Mouse (Mus musculus) midbrain, postnatal 0 days (tissue): ENCODE results near the gene Gns. TPM values are rescaled to one million over a fixed set of nuclear protein-coding genes. Genes with fewer than 3 reads are reported as not detected.

Experiments used
- ATAC-seq: fragments of 200-750 bp; cut with Nextera tagmentation; 2 replicates; pipeline ENCODE4 v1.8.0; 2017; ENCODE audit warnings: moderate number of reproducible peaks, mild to moderate bottlenecking, moderate TSS enrichment, moderate library complexity; ENCODE audit not compliant: low FRiP score
- DNase-seq: peaks from one replicate; pipeline ENCODE4 v3.0.0-alpha.2; 2015; ENCODE audit warnings: low spot score
- H3K27ac ChIP-seq: fragments of 300-500 bp; sonication (generic); 2 replicates; pipeline ENCODE4 v1.5.1; 2014; ENCODE audit warnings: low read depth, mild to moderate bottlenecking, low read length, mixed read lengths
- H3K27me3 ChIP-seq: fragments of 300-500 bp; sonication (generic); 2 replicates; pipeline ENCODE4 v1.6.1; 2014; ENCODE audit warnings: low read length, control low read depth, mixed read lengths; ENCODE audit not compliant: insufficient read depth
- H3K36me3 ChIP-seq: fragments of 300-500 bp; sonication (generic); 2 replicates; pipeline ENCODE4 v1.6.1; 2014; ENCODE audit warnings: low read length, control low read depth, mixed read lengths; ENCODE audit not compliant: insufficient read depth
- H3K4me1 ChIP-seq: fragments of 300-500 bp; sonication (generic); 2 replicates; pipeline ENCODE4 v1.6.1; 2014; ENCODE audit warnings: mild to moderate bottlenecking, control low read depth, antibody characterized with exemption, low read length, mixed read lengths; ENCODE audit not compliant: insufficient read depth
- H3K4me2 ChIP-seq: fragments of 300-500 bp; sonication (generic); 2 replicates; pipeline ENCODE4 v1.6.1; 2014; ENCODE audit warnings: low read depth, mild to moderate bottlenecking, low read length, mixed read lengths; ENCODE audit not compliant: poor library complexity, severe bottlenecking
- H3K4me3 ChIP-seq: fragments of 300-500 bp; sonication (generic); 2 replicates; pipeline ENCODE4 v1.5.1; 2014; ENCODE audit warnings: low read depth, mild to moderate bottlenecking, low read length, moderate library complexity
- H3K9ac ChIP-seq: fragments of 300-500 bp; sonication (generic); replicated peaks from 2 replicates; pipeline ENCODE4 v1.6.1; 2014; ENCODE audit warnings: mild to moderate bottlenecking, low read length, moderate library complexity, mixed read lengths; ENCODE audit not compliant: poor library complexity, severe bottlenecking
- H3K9me3 ChIP-seq: fragments of 300-500 bp; sonication (generic); 2 replicates; pipeline ENCODE4 v1.6.1; 2016; ENCODE audit warnings: low read length, control low read depth
- CTCF ChIP-seq: IDR thresholded peaks from 2 replicates; pipeline ENCODE4 v1.5.1; 2016; ENCODE audit warnings: antibody characterized with exemption, mild to moderate bottlenecking
- WGBS: fragments of 180-500 bp; shearing (Covaris S2); extraction: QIAGEN DNeasy Blood & Tissue Kit; methylation state at CpG from one replicate; pipeline ENCODE4 v1.1.7; 2014; 5-methylcytosine and 5-hydroxymethylcytosine counted together
- polyA plus RNA-seq: library from polyadenylated mRNA; unstranded; fragments of >200 nt; fragmentation: Nextera tagmentation; extraction: Ambion mirVana; gene quantifications from 2 replicates; pipeline ENCODE4 v1.2.1, GENCODE M21; 2015
- total RNA-seq: library from RNA; depleted of rRNA; stranded (reverse); fragments of >200 nt; gene quantifications from 2 replicates; pipeline ENCODE4 v1.2.3, GENCODE M21; 2014

Gns gene
- total and polyA plus RNA-seq, 2 experiments from 2014 or later, result 40.4 to 84.3 TPM

DNA sequence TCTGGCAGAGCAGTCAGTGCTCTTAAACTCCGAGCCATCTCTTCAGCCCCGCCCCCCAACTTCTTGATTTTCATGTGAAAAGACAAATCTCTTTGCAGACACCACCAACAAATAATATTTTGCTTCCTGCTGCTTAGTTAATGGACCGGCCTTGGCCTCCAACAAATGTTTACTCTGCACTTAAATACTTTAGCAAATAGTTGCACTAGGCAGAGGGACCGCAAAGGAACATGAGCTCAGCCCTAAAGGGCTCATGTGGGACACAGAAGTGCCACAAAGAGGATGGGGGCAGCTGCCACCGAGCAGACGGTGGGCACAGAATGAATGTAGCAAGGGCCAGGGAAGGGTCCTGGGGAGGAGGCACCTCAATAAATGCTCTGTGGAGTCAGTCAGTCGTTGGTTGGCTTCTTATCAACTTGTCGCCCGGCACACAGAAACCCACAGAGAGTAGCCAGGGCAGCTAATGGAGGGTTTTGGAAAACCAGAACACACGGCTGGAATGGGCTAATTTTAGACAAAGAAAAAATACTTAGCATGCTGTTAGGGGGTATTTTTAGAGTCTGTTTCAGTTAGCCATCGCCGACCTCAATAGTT is 67.2 kb downstream of the Gns start:
- Histone ChIP-seq H3K9me3 (no peaks in the 10 kb centered on the region), H3K4me3 (no peak overlapping the region), H3K4me1 (peaks cover 7% of the 10 kb centered on the region; the same call in 1 of the 2 replicates), H3K36me3 (no peaks in the 10 kb centered on the region), H3K27me3 (no peaks in the 10 kb centered on the region), H3K4me2 (no peak overlapping the region), H3K27ac (peak overlapping the region; percentile 57), H3K9ac (no peak overlapping the region)
- DNase-seq, result peak; percentile 69
- no peak for ATAC-seq
- TF ChIP-seq CTCF, result no peak
- 43% methylated on average over 12 of the region's 12 CpGs for WGBS

DNA sequence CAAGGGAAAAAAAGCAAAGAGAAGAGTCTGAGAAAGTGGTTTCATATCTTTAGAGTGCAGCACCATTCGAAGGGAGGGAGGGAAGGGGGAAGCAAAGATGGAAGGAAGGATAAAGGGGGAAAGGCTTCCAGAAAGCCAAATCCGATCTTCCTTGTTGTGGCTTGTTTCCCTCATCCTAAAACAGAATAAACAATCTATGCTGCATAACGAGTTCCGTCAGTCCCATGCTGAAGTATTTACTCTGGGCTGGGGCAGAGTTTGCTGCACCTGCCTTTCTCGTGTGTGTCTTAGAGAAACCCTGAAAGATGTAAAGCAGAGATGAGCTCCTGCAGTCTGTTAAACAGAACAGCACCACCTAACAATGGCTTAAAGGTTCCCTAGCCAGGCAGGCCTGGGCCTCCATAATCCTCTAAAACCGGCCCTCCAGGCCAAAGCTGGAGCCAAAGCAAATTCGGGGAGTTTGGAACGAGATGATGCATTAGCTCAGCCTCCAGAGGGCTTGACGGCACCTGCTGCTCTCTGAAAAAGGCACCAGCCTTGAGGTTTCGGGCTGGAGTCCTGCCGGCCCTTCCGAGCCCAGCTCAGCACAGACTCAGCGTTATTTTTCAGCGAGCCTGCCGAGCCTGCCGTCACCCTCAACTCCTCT is 67.9 kb downstream of the Gns start:
- H3K4me2 ChIP-seq, result no peak overlapping the region
- no peak for ATAC-seq
- H3K9me3 ChIP-seq, result no peaks in the 10 kb centered on the region
- DNase-seq, result peak; percentile 64
- no peak overlapping the region for H3K9ac ChIP-seq
- peak overlapping the region; percentile 57 for H3K27ac ChIP-seq
- H3K4me3 ChIP-seq, result no peak overlapping the region
- peaks cover 7% of the 10 kb centered on the region; the same call in 1 of the 2 replicates for H3K4me1 ChIP-seq
- WGBS, result 19% methylated on average over 16 of the region's 16 CpGs
- H3K27me3 ChIP-seq, result no peaks in the 10 kb centered on the region
- no peaks in the 10 kb centered on the region for H3K36me3 ChIP-seq
- no peak; the same call in 1 of the 2 replicates for TF ChIP-seq CTCF

DNA sequence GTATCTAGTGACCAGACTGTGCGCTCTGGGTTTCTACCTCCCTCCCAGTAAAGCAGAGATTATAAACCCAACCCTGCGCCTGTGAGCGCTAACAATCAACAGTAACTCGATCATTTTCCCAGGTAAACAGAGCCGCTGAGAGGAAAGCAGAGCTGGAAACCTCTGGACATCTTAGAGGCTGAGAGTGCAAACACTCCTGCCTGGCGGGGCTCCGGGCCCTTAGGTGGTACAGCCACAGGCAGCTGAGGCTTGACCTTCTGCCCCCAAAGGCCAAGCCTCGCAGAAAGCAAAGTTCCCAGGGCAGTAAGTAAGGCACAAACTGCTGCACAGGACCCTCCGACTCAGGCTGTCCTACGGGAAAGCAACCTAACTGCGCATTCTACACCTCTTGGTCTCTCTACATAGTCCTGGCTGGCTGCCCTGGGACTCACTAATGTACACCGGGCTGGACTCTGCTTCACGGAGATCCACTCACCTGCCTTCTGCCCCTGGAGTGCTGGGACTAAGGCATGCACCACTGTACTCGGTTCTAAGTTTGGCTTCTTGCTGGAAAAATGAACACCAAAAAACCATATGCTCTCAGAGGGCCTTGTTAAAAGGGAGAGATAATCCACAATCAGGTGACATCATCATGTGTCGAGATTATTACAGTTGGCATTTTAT is 69.7 kb downstream of the Gns start:
- 78% methylated on average over 15 of the region's 15 CpGs for WGBS
- Histone ChIP-seq H3K9me3 (no peaks in the 10 kb centered on the region), H3K4me2 (no peak overlapping the region)

DNA sequence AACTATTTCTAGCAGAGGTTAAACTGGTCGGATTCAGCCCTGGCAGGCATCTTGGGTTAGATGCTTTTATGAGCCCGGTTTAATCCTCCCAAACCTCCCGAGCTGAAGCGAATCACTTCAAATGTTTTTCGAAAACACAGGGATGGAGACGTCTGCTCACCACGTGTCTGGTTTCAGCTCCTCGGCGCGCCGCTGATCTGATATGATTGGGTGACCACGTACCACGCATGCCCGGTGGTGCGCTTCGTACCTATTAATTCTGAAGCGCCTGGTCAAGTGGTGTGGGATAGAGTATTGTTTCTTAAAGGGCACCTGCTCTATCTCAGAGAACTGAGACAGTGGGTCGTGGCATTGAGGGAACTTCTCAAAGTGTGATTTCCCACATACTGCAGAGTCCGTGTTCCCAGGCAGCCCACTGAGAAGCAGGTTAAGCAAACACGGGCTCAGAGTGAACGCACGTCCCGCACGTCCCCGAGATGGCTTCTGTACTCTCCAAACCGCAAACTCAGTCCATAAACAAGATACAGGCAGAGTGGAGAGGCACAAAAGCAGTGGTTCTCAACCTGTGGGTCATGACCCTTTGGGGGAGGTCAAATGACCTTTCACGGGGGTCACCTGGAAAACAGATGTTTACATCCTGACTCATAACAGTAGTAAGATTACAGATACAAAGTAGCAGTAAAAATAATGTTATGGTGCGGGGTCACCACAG is 70.8 kb downstream of the Gns start:
- Histone ChIP-seq H3K4me2 (peak overlapping the region; percentile 18; the same call in 1 of the 2 replicates), H3K27ac (no peak overlapping the region), H3K27me3 (no peaks in the 10 kb centered on the region), H3K9ac (no peak overlapping the region), H3K9me3 (no peaks in the 10 kb centered on the region), H3K36me3 (no peaks in the 10 kb centered on the region), H3K4me1 (peaks cover 4% of the 10 kb centered on the region; the same call in 1 of the 2 replicates), H3K4me3 (no peak overlapping the region)
- no peak for TF ChIP-seq CTCF
- WGBS, result 60% methylated on average over 28 of the region's 28 CpGs
- ATAC-seq (no peak), DNase-seq (no peak)

More for the DNA sequence above, 69.7 kb downstream of the Gns start:
- no peak for TF ChIP-seq CTCF
- peaks cover 7% of the 10 kb centered on the region; the same call in 1 of the 2 replicates for H3K4me1 ChIP-seq
- H3K9ac ChIP-seq, result no peak overlapping the region
- no peak for ATAC-seq
- no peaks in the 10 kb centered on the region for H3K36me3 ChIP-seq
- no peaks in the 10 kb centered on the region for H3K27me3 ChIP-seq
- no peak overlapping the region for H3K27ac ChIP-seq
- no peak for DNase-seq
- no peak overlapping the region for H3K4me3 ChIP-seq

DNA sequence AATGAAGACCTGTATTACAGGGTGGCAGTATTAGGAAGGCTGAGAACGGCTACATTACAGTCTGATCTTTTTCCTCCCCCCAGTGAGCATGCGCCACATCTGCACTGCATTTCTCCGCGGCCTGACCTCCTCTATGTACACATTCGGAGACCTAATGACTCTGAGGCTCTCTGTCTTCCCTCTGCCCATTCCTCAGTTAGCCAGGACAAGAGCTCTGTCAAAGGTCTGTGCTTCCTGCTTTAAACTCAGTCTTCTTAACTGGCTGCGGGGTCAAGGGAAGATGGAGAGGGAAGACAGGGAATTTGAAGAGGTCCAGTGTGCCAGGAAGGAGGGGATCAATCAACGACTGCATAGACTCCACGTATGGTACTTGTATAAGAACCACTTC is 71.4 kb downstream of the Gns start:
- ATAC-seq (no peak), DNase-seq (no peak)
- H3K36me3 ChIP-seq, result no peaks in the 10 kb centered on the region
- H3K27ac ChIP-seq, result no peak overlapping the region
- no peaks in the 10 kb centered on the region for H3K27me3 ChIP-seq
- peaks cover 4% of the 10 kb centered on the region; the same call in 1 of the 2 replicates for H3K4me1 ChIP-seq
- TF ChIP-seq CTCF, result no peak
- no peak overlapping the region for H3K9ac ChIP-seq
- H3K9me3 ChIP-seq, result no peaks in the 10 kb centered on the region
- no peak overlapping the region for H3K4me3 ChIP-seq
- H3K4me2 ChIP-seq, result no peak overlapping the region
- 66% methylated on average over 8 of the region's 8 CpGs for WGBS
